Mouse (Mus musculus): ENCODE measurements around the gene Shq1. TPM values are rescaled to one million over a fixed set of nuclear protein-coding genes. Genes with fewer than 3 reads are reported as not detected.

Gene Shq1
- polyA plus RNA-seq, 1 experiment: 0.82 TPM

GRCm38 (mm10) chr6:100645469-100646201 lies 25.3 kb downstream of the Shq1 start:
- Histone ChIP-seq H3K36me3 (ENCODE audit: control insufficient read depth) (peaks cover 39% of the 10 kb centered on the region), H3K4me3 (replicated peaks) (no peak overlapping the region), H3K27me3 (ENCODE audit: control insufficient read depth) (no peaks in the 10 kb centered on the region), H3K4me1 (ENCODE audit: control insufficient read depth) (no peaks in the 10 kb centered on the region), H3K9me3 (ENCODE audit: control insufficient read depth, low read length) (no peaks in the 10 kb centered on the region)
- TF ChIP-seq TAL1 (IDR thresholded peaks at IDR 0.05; ENCODE audit: low read length): no peak
- no peak for TF ChIP-seq GATA1 (IDR thresholded peaks at IDR 0.05; ENCODE audit: low read length)

GRCm38 (mm10) chr6:100644631-100645030 lies 26.3 kb downstream of the Shq1 start:
- H3K27me3 ChIP-seq (ENCODE audit: control insufficient read depth): no peaks in the 10 kb centered on the region
- no peak overlapping the region for H3K4me3 ChIP-seq (replicated peaks)
- H3K36me3 ChIP-seq (ENCODE audit: control insufficient read depth): peaks cover 38% of the 10 kb centered on the region
- no peaks in the 10 kb centered on the region for H3K9me3 ChIP-seq (ENCODE audit: control insufficient read depth, low read length)
- no peak for TF ChIP-seq TAL1 (IDR thresholded peaks at IDR 0.05; ENCODE audit: low read length)
- TF ChIP-seq GATA1 (IDR thresholded peaks at IDR 0.05; ENCODE audit: low read length): no peak
- no peaks in the 10 kb centered on the region for H3K4me1 ChIP-seq (ENCODE audit: control insufficient read depth)

- Histone ChIP-seq H3K36me3 (ENCODE audit: control insufficient read depth) (peaks cover 34% of the 10 kb centered on the region), H3K9me3 (ENCODE audit: control insufficient read depth, low read length) (no peaks in the 10 kb centered on the region), H3K4me3 (replicated peaks) (no peak overlapping the region), H3K27me3 (ENCODE audit: control insufficient read depth) (no peaks in the 10 kb centered on the region), H3K4me1 (ENCODE audit: control insufficient read depth) (no peaks in the 10 kb centered on the region)
- TF ChIP-seq GATA1 (IDR thresholded peaks at IDR 0.05; ENCODE audit: low read length) (no peak), TAL1 (IDR thresholded peaks at IDR 0.05; ENCODE audit: low read length) (no peak)
Measured at GRCm38 (mm10) chr6:100642786-100643185, 28.2 kb downstream of the Shq1 start.

- H3K9me3 ChIP-seq (ENCODE audit: control insufficient read depth, low read length): no peaks in the 10 kb centered on the region
- H3K4me3 ChIP-seq (replicated peaks): no peak overlapping the region
- TF ChIP-seq TAL1 (IDR thresholded peaks at IDR 0.05; ENCODE audit: low read length): no peak
- TF ChIP-seq GATA1 (IDR thresholded peaks at IDR 0.05; ENCODE audit: low read length): no peak
- peaks cover 28% of the 10 kb centered on the region for H3K36me3 ChIP-seq (ENCODE audit: control insufficient read depth)
- no peaks in the 10 kb centered on the region for H3K4me1 ChIP-seq (ENCODE audit: control insufficient read depth)
- no peaks in the 10 kb centered on the region for H3K27me3 ChIP-seq (ENCODE audit: control insufficient read depth)
Measured at GRCm38 (mm10) chr6:100640591-100640990, 30.4 kb downstream of the Shq1 start.

GRCm38 (mm10) chr6:100629086-100629485 lies 41.9 kb downstream of the Shq1 start:
- H3K4me3 ChIP-seq (replicated peaks): no peak overlapping the region
- peaks cover 51% of the 10 kb centered on the region for H3K36me3 ChIP-seq (ENCODE audit: control insufficient read depth)
- no peak for TF ChIP-seq GATA1 (IDR thresholded peaks at IDR 0.05; ENCODE audit: low read length)
- TF ChIP-seq TAL1 (IDR thresholded peaks at IDR 0.05; ENCODE audit: low read length): no peak

GRCm38 (mm10) chr6:100628223-100628622 lies 42.7 kb downstream of the Shq1 start:
- Histone ChIP-seq H3K36me3 (ENCODE audit: control insufficient read depth) (peaks cover 53% of the 10 kb centered on the region), H3K4me3 (replicated peaks) (no peak overlapping the region), H3K27me3 (ENCODE audit: control insufficient read depth) (no peaks in the 10 kb centered on the region), H3K4me1 (ENCODE audit: control insufficient read depth) (peaks cover 46% of the 10 kb centered on the region), H3K9me3 (ENCODE audit: control insufficient read depth, low read length) (no peaks in the 10 kb centered on the region)
- TF ChIP-seq TAL1 (IDR thresholded peaks at IDR 0.05; ENCODE audit: low read length) (no peak), GATA1 (IDR thresholded peaks at IDR 0.05; ENCODE audit: low read length) (no peak)

More at GRCm38 (mm10) chr6:100629086-100629485, 41.9 kb downstream of the Shq1 start:
- H3K9me3 ChIP-seq (ENCODE audit: control insufficient read depth, low read length): no peaks in the 10 kb centered on the region
- no peaks in the 10 kb centered on the region for H3K27me3 ChIP-seq (ENCODE audit: control insufficient read depth)
- H3K4me1 ChIP-seq (ENCODE audit: control insufficient read depth): peaks cover 37% of the 10 kb centered on the region

- Histone ChIP-seq H3K4me1 (ENCODE audit: control insufficient read depth) (peaks cover 69% of the 10 kb centered on the region), H3K4me3 (replicated peaks) (peak overlapping the region; percentile 38), H3K9me3 (ENCODE audit: control insufficient read depth, low read length) (no peaks in the 10 kb centered on the region), H3K27me3 (ENCODE audit: control insufficient read depth) (no peaks in the 10 kb centered on the region), H3K36me3 (ENCODE audit: control insufficient read depth) (peaks cover 55% of the 10 kb centered on the region)
- peak; percentile 63; the same call in 1 of the 2 replicates for TF ChIP-seq GATA1 (IDR thresholded peaks at IDR 0.05; ENCODE audit: low read length)
- peak; percentile 61 for TF ChIP-seq TAL1 (IDR thresholded peaks at IDR 0.05; ENCODE audit: low read length)
Measured at GRCm38 (mm10) chr6:100623922-100624321, 47.0 kb downstream of the Shq1 start.

GRCm38 (mm10) chr6:100622861-100623507 lies 48.0 kb downstream of the Shq1 start:
- H3K9me3 ChIP-seq (ENCODE audit: control insufficient read depth, low read length): no peaks in the 10 kb centered on the region
- H3K36me3 ChIP-seq (ENCODE audit: control insufficient read depth): peaks cover 50% of the 10 kb centered on the region

GRCm38 (mm10) chr6:100620411-100620810 lies 50.5 kb downstream of the Shq1 start:
- Histone ChIP-seq H3K4me3 (replicated peaks) (no peak overlapping the region), H3K4me1 (ENCODE audit: control insufficient read depth) (peaks cover 54% of the 10 kb centered on the region), H3K36me3 (ENCODE audit: control insufficient read depth) (peaks cover 36% of the 10 kb centered on the region), H3K9me3 (ENCODE audit: control insufficient read depth, low read length) (no peaks in the 10 kb centered on the region), H3K27me3 (ENCODE audit: control insufficient read depth) (no peaks in the 10 kb centered on the region)
- TF ChIP-seq GATA1 (IDR thresholded peaks at IDR 0.05; ENCODE audit: low read length) (no peak), TAL1 (IDR thresholded peaks at IDR 0.05; ENCODE audit: low read length) (no peak)

More at GRCm38 (mm10) chr6:100622861-100623507, 48.0 kb downstream of the Shq1 start:
- Histone ChIP-seq H3K27me3 (ENCODE audit: control insufficient read depth) (no peaks in the 10 kb centered on the region), H3K4me3 (replicated peaks) (no peak overlapping the region), H3K4me1 (ENCODE audit: control insufficient read depth) (peaks cover 66% of the 10 kb centered on the region)
- TF ChIP-seq TAL1 (IDR thresholded peaks at IDR 0.05; ENCODE audit: low read length): no peak
- no peak for TF ChIP-seq GATA1 (IDR thresholded peaks at IDR 0.05; ENCODE audit: low read length)

All from erythroblast, embryonic 14.5 days (primary cell).